Mouse (Mus musculus) fibroblast of lung, adult 2 months (primary cell): ENCODE measurements around the gene Gm49601.

Source experiments
- DNase-seq: peaks from one replicate; pipeline ENCODE4 v3.0.0-alpha.2; 2011; ENCODE audit warnings: low read depth

Gm49601 gene

GRCm38 (mm10) chr16:18626376-18626878 is at the start of gene Gm49601:
Gm49601 (minus strand) TSS chr16:18626427.
- peak; percentile 64 for DNase-seq

DNA sequence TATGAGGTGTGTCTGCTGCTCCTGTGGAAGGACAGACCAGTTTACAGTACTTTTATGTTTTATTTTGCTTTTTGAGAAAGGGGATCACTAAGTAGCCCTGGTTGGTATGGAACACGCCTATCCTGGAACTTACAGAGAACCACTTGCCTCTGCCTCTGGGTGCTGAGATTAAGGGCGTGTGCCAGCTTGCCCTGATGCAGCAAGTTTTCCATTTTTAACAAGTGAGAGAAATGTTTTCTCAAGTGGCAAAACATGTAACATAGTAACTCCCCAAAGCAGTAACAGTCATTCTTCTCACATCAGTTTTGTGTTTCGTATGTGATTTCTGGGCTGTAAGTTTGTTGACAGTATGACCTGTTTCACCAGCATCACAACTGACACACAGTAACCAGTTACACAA is 46.8 kb upstream of the Gm49601 start:
- no peak for DNase-seq

DNA sequence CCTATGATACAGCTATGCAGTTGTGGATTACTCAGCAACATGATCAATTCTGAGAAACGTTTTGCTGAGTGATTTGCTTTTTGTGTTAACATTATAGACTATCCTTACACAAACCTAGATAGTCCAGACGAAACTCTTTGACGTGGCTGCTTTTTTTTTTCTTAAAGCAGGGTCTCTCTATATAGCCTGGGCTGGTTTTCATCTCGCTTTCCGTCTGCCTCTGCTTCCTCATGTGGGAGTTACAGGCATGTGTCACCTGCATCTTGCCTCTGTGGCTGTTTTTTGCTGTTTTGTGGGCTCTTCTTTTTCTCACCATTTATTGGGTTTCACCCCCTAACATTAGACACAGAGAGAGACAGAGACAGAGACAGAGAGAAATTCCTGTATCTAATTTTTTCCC is 45.8 kb upstream of the Gm49601 start:
- no peak for DNase-seq

GRCm38 (mm10) chr16:18669914-18670313 is 43.7 kb upstream of the Gm49601 start:
- no peak for DNase-seq

DNA sequence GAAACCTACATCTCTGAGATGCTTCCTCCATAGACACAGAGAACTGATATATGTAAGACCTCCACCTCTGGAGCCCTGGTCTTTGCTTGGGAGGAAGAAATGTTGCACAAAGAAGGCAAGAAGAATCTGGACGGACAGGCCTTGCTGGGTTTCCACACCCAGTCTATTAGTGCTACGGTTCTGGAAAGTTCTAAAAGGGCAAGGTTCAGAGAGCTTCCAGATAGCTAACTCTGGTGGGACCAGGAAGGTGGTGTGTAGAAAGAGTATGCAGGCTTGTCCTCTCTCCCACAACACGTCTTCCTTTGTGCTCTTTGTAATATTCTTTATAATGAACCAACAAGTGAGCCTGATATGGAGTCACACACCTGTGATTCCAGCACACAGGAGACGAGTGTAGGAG is 32.4 kb upstream of the Gm49601 start:
- DNase-seq, result no peak

- no peak for DNase-seq
These were observed 29.3 kb upstream of the Gm49601 start for GRCm38 (mm10) chr16:18655372-18656098.

DNA sequence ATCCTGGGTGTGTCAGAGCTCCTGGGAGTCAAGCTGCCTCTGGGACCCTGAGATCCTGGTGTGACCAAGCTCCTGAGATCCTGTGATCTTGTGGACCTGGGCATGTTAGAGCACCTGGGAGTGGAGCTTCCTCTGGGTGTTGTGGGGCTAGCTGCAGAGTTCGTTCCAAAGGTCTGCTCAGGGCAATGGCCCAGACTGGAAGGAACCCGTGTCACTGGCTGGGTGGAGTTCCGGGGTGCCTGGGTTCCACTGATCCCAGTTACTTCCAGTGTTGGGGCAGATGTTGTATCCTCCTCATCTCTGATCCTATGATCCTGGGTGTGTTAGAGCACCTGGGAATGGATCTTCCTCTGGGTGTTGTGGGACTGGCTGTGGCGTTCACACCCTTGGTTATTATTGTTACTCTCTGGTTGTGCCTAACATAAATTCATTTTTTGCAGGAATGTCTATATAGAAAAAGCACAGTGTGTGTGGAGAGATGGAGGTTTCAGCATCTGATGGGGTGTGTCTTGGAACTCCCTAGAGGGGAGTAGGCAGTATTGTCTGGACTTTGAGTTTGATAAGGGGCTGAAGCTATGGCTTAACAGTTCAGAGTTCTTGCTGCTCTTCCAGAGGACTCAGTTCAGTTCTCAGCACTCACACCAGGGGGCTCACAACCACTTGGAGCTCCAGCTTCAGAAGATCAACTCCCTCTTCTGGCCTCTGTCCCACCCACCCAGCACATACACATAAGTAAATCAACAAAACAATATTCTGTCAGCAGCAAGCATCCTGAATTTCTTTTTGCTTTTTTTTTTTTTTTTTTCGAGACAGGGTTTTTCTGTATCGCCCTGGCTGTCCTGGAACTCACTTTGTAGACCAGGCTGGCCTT is 27.3 kb upstream of the Gm49601 start:
- DNase-seq, result no peak

DNA sequence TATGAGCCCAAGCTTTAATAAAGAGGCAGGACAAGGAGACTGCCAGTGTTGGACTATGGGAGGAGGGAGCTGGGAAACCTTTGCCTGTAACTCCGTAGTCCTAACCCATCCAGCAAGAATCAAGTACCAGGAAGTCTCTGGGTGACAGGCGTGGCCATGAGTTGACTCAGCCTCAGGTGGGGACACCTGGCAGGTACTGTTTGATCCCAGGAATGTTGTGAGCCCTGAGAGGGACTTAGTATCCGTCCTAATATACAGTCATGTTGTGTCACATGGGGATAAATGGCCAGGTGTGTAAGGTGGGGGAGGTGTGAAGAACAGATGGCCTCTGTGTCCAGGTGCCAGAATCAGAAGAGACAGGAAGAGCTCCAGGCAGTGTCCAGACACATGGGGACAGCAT is 22.9 kb upstream of the Gm49601 start:
- no peak for DNase-seq

DNA sequence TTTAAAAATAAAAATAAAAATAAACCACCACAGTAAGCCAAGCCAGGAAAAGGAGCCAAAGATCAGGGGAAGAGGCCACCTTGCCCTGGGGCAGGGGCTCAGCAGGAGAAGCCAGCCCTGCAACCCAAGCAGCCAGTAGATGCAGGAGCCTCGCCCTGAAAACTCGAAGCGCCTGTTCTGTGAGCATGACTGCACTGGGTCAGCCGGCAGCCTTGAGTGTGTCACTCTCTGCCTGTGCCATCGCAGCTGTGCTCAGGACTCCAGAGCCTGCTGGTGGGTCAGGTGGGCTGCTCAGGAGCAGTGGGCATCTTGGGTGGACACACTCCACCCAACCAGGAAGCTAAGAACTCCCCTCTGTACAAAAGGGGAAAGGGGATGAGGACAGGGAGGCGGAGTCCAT is 19.1 kb upstream of the Gm49601 start:
- DNase-seq, result no peak

DNA sequence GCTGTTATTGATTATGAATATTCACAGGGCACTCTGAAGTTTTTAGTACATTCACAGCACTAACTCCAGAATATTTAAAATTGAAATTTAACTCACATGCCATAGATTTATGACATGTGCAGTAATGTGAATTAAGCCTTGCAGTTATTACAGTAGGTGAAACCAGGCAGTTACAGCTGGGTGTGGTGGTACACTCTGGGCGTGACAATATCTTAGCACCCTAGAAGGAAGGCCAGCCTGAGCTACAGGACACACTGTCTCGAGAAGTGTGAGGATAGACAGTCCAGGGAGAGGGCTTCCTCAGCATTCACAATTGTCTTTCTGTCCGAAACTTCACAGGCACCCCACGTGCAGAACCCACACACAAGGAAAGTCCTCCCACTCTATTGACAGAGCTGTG is 18.3 kb upstream of the Gm49601 start:
- no peak for DNase-seq

DNA sequence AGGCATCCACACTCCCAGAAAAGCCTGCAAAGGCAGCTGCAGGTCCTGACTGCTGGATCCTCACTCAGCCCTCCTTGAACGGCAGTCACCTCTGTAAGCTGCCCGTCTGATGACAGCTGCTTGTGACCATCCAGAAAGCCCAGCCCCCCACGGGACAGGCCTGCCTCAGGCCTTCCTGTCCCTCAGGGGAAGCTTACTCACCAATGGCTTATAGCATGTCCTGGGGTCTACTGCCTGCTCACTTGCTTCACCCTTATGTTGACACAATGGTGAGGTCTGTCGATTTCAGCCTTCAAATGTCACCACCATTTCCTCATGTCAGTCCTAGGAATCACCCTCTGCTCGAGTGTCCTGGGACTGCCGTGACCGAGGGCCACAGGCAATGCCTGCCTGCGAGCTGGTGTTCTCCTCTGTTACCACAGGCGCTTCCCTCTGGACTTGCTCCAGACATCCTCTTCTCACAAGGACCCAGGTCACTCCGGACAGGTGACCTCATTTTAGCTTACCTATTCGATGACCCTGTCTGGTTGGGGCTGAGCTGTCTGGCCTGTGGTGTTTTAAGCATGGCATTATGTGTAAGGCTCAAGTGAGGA is 17.3 kb upstream of the Gm49601 start:
- DNase-seq, result no peak

DNA sequence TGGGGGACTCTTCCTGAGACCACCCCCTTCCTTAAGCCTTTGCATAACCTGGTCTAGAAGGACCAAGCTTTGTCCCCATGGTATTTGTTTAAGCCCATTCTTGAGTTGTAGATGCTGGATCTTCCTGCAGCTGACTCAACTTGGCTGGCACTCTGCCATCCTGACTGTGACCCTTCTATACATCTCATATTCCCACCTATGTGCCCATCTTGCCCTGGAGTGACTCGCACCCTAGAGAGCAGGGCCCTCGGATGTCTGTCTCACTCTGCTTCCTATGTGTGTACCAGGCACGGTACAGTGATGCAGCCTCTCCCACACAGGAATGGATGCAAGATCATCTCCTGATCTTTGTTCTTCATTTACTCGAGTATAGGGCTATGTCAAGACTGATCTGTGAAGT is 16.7 kb upstream of the Gm49601 start:
- DNase-seq, result no peak

- no peak for DNase-seq
These were observed 16.1 kb upstream of the Gm49601 start for GRCm38 (mm10) chr16:18642291-18642690.

DNA sequence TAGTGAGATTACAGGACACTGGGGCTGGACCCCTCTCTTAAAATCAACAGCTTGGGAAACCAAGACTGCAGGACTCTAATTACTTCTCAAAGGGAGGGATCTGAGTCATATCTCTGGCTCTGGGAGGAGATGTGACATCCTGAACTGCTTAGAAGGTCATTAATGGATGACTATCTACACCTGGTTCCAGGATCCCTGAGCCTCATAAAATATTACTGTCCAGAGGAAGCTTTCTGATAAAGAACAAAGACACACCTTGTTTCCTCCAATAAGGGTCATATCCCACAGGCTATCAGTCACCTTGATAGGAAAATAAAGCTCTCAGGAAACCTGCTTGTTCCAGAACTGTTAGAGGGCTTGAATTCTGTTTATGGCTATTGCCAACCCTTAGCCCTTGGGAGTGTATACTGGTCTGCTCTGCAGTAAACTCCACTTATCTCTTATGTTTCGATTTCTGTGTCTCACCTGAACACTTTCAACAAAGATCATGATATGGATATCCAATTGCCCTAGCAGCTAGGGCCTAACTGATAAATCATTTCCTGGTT is 13.2 kb upstream of the Gm49601 start:
- no peak for DNase-seq

- DNase-seq, result no peak
These were observed 12.2 kb upstream of the Gm49601 start for GRCm38 (mm10) chr16:18638396-18638795.

DNA sequence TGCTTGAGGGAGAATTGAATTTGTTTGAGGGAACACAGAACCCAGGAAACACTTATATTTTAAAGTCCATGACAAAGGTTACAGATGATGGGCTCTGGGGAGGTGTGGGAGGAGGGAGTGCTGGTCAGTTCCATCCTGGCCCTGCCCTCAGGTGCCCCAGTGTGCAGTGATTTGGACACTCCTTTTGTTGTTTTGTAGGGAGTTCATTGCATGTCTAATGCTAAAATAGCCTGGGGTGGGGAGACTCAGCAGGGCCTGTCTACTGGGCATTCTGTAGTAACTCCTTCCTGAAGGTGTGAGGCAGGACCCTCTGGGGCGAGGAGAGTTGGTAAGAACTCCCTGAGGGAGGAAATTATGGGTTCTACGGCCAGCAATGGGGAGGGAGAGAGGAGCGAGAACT is 10.6 kb upstream of the Gm49601 start:
- DNase-seq, result no peak

- DNase-seq, result no peak
These were observed 10.2 kb upstream of the Gm49601 start for GRCm38 (mm10) chr16:18636401-18636800.

DNA sequence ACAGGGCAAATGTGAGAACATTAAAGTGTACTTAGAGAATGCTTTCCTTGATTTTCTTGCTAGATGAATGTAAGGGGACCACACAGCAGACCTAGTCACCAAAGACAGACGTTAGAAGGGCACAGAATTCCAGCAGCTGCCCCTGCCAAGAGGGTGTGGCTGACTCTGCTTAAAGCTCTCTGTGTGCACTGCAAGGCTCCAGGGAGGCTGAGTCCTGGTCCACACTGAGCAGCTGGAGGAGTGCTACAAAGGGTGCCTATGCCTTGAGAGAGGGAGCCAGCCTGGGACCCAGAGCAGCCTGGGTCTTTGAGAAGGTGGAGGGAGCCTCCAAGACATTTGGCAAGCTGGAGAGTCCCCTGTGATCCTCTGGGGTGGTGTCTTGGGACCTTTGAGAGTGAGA is 7.1 kb upstream of the Gm49601 start:
- no peak for DNase-seq

DNA sequence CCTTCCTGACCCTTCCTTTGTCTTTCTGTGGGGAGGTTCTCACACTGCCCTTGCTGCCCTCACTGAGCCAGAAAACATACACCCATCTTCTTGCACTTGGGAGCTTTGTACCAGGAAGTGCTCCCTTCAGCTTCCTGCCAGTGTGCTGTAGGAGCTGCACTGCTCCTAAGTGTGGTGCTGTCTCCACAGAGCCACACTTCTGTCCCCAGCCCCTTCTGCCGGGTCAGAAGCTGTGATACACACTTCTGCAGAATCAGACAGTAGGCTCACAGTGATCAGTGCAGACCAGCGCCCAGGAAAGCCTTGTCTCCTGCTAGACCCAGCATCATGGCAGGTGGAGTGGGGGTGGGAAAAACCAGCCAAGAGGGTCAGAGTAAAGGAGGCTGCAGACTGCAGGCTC is 6.6 kb upstream of the Gm49601 start:
- no peak for DNase-seq

DNA sequence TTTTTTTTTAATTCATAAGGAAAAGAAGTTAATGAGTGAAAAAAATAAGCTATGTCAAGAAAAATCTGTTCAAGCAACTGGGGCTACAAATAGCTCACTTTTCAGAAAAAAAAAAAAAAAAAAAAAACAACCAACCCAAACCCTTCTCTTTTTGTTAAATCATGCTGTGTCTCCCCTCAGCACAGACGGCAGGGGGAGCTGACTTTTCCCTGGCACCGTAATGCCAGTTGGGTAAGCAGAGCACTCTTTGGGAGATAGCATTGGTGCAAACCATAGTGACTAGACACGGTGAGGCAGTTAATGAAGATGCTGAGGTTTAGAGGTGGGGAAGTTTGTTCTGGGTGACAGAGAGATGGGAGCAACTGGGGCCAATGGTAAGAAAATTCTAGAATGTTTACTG is 5.8 kb upstream of the Gm49601 start:
- peak; percentile 35 for DNase-seq

GRCm38 (mm10) chr16:18631141-18631540 is 4.9 kb upstream of the Gm49601 start:
- no peak for DNase-seq

DNA sequence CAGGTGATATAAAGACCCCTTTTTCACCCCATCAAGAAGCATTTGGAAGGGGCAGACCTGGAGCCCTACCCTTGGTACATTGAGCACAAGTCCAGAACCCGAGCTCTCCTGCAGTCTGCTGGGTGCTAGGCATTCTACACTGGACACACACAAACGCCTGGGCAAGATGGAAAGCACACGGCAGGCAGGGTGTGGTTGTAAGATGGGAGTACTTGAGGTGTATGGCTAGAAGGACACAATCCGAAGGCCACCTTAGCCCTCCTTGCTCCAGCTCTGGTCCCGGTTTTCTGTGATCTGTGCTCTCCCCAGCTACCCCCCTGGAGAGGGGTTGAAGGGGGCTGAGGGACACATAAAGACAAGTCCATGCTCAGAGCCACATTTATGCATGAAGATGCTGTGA is 4.1 kb upstream of the Gm49601 start:
- no peak for DNase-seq
